Mouse (Mus musculus): Measurements from ENCODE around the gene Rbfox3.

The Rbfox3 gene

DNA sequence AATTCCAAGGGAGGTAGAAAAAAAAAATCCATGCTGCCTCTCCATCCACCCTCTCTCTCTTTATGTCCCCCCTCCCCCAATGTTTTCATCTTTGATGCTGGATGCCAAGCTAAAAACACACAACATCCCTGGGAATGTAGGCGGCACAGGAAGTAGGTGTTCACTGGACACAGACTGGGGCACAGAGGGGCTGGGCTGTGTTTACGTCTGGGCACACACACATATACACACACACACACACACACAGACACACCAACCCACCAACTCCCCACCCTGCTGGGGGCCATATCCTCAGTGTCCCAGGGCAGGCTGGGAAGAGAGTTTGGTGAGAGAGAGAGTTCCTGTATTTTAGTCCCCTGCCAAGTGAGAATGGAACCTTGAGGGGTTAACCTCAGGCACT is 417.9 kb downstream of the Rbfox3 start:
- no peak for DNase-seq

DNA sequence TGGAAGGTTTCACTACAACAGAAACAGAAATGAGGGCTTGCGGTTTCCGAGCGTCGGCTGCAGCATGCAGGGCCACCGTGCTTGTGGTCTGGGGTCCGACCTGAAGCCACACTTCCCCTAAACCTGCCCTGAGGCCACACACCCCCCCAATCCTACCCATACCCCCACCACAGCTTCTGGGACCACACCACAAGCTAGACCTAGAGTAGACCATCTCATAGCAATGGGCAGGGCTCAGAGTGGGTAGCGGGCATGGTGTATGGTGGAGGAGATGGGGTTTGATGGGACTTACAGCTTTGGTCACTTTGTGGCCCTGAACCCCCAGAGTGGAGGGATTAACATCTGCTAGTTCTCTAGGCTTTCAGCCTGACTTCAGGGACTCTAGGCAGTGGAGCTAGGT is 420.2 kb downstream of the Rbfox3 start:
- no peak for DNase-seq

DNA sequence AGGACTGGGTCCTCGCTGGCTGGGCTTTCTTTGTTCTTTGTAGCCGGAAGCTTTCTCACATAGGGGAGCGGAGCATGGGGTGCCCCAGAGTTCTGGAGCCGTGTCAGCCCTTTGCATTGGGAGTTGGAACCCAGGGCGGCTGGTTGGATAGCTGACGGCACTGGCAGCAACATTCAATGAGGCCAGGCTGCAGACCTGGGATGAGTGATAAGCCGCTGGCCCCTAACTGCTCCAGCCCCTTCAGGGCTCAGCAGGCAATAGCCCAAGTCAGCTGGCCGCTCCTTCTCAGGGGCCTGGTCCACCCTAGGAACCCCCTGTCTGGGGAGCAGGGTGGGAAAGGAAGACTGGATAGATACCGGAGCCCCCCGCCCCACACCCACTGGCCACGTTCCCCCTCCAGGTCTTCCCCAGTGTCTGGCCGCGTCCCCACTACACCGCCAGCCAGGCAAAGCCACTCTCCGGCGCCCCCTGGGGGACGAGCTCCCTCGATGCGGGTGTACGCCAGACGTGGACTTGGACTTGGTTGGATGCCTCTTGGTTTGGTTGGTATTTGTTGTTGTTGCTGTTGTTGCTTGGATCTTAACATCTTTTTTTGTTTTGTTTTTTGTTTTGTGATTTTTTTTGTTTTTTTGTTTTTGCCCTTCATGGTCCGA is 420.7 kb downstream of the Rbfox3 start:
- DNase-seq, result peak; percentile 81

DNA sequence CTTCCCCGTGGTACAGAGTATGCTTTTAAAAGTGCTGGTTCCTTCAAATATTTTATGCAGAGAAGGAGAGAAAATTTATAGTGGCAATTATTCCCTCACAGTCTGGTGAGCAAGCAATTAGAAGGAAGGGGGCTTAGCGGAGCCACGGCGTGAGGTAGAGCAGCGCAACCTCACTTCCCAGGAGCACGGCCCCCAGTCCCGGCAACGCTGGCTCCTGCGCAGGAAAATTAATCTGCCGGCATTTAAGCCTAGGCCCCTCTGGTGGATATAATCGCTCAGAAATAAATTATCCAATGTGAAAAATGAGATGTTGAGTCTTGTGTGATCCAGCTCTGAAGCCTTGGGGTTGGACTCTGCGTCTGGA is 422.5 kb downstream of the Rbfox3 start:
- DNase-seq, result no peak

DNA sequence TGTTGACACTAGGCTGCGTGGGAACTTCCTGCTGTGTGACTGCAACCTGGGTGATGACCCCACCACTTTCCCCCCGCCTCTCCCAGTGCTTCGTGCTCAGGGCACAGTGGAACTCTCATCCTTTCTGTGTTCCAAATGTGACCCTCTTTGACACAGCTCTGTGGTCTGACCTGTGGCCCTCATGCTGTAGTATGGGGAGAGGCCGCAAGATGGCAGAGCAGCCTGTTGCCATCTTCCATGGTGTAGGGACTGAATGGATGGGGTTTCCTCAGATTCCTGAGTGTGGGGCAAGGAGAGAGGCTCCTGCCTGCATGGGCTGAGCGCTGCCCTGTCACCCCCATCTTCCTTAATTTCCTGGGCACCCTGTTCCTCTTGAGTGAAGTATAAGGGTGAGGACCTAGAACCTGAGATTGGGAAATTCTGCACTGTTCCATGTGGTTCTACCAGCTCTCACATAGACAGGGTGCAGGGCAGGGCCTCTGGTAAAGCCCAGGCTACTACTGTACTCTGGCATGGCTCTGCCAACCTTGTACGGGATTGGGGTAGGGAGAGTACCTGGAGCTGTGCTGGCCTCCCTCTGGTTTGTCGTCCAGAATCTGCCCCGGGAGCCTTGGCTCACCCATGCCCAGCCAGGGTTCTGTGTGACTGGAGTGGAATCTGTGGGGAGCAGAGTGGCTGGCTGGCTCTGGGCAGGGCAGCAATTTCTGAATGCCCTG is 423.0 kb downstream of the Rbfox3 start:
- no peak for DNase-seq

DNA sequence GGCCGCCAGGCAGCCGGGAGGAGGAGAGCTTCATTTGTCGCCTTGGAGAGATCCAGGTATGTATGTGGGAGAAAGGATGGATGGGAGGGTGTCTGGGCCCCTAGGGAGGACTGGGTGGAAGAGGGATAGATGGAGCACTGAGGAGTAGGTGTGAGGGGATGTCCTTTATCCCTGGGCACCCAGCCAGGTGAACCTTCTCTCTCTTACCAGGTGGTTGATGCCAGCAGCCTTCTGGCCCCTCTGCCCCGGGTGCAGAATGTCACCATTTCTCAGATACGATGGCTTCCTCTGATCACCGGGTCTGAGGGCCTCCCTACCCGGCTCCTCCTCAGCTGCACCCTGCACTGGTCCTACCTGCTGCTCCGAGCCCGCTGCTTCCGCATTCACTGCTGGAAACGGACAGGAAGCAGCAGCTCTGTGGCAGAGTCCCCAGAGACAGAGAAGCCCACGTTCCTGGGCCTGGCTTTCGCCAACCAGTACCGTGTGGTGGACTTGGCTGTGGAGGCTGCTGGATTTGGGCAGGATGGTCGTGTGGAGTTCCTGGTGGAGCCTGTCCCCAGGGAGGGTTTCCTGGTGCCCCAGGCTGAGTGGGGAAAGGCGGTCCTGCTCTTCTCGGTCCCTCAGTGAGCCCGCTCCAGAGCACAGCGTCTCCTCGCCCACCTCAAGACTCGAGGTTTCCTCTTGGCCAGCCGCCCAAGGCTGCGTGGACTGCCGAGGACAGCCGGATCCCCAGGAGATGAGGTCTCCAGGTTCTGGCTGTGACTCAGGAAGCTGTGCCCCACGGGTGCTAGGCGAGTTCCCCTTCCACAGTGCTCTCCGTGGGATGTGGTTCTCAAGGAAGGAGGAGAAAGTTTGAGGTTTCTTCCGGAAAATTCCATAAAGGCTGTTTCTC is 424.3 kb downstream of the Rbfox3 start:
- DNase-seq, result no peak

DNA sequence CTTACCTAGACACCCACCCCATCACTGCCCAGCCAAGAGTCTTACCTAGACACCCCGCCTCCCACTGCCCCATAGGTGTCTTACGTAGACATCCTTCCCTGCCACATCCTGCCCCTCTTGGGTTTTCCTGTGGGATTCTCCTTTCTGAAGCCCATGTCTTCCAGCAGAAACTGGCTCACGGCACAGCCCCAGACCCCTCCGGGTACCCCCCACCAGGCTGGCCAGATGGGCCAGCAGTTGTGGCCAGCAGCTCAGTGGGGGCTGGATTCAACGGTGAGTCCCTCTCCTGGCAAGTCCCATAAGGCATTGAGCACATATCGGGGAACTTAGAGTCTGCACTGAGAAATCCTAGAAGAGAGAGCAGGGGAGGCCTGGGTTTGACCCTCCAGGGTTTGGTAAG is 425.1 kb downstream of the Rbfox3 start:
- DNase-seq, result no peak

DNA sequence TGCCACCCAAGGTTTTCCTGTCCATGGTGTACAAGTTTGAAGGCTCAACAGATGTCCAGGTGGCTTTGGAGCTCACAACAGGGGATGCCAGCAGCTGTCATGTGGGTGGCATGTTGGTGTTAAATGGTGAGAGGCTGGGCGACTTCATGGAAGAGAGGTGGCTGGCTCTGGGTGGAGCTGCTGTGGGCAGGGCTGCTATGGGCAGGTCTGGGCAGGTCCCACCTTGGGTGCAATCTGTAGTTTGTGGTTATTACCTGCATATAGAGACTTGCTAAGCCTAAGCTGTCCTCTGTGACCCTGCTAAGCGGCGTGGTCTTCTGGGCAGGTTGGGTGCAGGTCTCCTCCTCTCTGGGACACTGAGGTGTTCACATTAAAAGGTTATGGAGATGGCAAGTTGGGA is 425.6 kb downstream of the Rbfox3 start:
- no peak for DNase-seq

DNA sequence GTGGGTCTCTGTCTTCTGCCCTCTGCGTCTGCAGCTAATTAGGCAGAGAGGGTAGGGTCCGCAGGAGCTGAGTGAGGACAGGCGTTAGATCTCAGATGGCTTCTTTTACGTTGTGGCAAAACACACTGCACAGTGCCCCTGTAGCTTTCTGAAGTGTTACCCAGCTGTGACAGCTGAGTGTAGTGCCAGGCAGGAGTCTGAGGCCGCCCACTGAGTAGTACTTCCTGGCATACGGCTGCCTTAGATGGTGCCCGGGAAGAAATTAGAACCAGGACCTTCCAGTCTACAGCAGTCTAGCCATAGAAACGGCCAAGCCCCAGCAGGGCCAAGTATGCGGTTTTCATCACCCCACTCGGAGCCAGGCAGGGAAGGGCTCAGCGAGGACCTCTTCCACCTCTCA is 426.1 kb downstream of the Rbfox3 start:
- DNase-seq, result no peak

DNA sequence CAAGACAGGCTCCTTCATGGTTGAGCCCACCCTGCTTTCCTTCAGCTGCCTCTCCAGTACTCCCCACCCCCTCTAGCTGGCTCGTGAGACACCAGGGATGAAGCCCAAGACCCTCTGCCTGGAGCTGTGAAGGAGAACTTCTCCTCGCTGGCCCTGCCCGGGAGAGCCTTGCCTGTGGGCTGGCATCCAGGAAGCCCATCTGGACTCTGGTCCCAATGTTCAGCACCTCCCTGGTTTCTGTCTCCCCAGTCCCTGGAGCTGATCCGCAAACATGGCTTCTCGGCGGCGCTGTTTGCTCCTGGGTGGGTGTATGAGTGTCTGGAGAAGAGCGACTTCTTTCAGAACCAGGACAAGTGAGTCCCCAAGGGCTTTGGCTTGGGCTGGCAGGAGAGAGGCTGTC is 427.2 kb downstream of the Rbfox3 start:
- DNase-seq, result no peak

DNA sequence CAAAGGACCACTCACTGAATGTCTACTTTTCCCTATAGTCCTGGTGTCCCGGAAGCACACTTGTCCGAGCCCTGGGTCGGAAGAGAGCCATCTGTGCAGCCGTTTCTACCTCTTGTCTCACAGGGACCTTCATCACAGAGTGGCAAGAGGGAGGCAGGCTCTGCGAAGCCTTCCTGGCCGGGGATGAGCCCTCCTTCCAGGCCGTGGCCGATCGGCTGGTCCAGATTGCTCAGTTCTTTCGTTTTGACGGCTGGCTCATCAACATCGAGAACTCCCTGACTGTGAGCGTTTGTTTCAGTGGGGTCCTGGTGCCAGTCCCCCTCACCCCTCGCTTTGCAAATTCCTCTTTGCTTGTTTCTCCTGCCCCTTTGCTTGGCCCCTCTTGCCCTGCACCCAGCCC is 429.6 kb downstream of the Rbfox3 start:
- DNase-seq, result no peak

DNA sequence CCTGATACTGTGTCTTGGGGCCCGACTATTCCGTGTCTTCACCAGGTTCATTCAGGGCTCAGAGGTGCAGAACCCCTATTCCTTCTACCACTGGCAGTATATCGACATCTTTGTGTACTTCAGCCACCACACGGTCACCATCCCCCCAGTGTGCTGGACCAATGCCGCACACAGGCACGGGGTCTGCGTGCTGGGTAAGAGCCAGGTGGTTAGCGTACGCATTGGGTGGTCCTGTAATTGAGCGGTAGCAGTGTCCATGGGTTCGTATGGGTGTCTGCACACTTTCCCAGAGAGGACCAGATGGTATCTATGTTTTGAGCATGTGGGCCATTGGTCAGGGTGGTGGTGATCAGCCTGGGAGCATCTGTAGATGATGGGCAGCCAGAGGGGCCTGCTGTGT is 430.2 kb downstream of the Rbfox3 start:
- DNase-seq, result no peak

DNA sequence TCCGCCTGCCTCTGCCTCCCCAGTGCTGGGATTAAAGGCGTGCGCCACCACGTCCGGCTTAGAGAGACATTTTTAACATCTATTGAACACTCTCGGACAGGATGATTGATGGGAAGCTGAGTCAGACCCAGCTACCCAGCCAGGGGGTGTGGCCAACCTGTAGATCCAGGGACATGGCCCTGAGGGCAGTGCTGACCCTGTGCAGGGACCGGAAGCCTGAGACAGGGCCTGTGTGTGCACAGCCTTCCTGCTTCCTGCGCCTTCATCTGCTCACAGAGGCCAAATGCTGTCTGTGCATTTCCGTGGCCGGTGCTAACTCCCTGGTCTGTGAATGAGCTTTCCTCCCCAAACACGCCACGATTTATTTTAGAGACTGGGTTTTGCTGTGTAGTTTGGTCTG is 431.6 kb downstream of the Rbfox3 start:
- peak; percentile 43 for DNase-seq

DNA sequence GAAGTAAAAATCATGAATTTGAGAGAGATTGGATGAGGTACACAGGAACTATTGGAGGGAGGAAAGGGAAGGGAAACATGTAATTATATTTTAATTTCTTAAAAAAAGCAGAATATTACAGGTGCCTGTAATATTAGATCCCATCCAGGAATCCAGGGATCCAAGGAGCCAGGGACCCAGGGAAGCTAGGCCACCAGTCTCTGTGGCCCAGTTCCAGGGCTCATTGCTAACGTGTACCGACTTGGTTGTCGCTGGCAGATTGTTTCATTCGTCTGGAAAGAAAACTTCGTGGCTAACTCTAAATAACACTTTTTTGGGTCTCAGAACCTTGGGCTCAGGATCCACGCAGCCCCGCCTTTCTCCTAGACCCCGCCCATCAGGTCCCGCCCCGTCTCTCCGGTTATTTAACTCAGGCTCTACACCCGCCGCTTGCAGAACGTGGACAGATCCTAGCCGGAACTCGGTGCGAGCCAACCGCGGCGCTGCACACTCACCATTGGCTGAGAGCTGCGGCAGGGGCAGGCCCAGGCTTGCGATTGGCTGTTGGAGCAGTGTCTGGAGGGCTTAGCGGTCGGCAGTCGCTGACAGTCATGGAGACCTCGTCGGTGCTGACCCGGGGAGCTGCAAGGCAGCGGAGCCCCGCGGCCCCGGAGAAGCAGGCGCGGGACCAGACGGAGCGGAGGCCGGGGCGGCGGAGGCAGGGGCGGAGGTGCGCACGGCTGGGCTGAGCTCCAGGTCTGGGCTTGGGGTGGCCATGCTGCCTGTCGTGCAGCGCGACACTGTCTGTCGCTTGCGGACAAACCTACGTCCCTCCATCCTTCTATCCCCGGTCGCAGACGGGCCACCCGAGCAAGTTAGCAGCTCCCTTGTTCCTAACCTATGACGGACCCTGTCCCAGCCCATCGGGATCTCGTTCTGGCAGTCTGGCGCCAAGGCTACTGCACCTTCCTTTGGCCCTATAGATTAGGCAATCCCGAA is 434.7 kb downstream of the Rbfox3 start, which contains the start of gene Engase:
Gene Engase (plus strand): TSS at position 434 of the 978 bp plus-strand sequence.
- peak; percentile 96 for DNase-seq

DNA sequence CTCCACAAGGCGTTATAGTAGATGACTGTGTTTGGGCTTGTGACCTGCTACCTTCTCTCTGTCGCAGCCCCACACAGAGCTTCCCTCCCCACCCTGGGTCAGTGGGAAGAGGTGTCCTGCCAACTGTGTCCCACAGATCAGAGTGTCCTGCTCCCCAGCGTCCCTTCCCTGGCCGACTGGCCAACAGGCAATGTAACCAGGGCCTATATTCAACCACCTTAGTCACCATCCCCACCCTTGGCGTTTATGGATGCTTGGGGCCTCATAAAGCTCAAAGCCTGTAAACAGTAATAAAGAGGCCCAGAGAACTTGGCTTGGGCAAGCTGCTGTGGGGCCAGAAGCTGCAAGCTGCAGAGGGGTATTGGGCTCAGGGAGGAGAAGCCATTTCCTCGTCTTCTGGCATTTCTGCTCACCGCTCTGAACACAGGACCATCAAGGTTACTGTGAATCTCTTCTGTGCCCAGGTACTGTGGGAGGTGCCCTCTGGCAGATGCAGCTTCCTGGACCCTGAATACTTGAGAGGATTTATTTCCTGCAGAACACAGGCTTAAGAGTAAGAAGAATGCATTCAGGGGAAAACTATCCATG is 435.8 kb downstream of the Rbfox3 start:
- no peak for DNase-seq

DNA sequence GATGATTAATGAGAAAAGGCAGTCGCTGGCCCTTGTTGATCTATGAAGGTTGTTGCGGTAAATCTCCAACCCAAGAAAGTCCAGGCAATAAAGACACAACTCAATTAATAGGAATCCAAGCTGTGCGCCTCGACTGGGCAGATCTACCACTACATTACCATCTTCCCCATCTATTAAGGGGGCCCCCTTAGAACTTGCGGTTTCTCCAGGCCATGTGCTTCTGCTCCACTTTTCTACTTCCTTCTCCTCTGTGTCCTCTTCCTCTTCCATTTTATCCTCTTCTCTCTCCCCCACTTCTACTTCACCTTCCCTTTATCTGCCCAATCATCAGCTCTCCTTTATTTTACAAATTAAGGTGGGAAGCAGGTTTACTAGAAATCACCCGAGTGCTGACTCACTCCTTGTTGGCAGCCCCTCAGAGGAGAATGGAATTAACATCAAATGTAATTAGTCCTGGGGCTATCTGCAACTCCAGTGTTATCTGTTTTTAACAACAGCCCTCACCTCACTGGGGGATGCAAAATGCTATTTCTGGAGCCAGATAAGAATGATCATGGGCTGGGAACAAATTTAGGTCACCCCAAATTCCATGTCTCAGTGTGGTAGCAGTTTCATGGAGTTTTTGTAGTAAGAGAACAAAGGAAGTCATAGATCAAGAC is 437.4 kb downstream of the Rbfox3 start:
- no peak for DNase-seq

DNA sequence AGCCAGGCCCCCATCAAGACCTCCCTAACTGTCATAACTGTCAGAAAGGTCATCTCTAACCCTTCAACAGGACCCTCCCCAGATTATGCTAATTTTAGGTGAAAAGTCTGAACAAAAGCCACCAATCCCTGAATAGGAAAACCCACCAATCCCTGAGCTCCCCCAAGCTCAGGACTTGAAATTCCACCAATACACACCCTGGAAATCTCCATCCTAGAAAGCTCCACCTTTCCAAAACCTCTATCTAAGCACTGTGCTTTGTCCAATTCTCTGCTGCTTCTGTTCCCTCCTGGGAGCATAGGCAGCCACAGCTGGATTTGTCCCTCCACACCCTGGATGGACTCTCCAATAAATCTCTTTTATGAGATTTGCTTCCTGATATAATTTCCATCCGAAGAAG is 438.2 kb downstream of the Rbfox3 start:
- no peak for DNase-seq

DNA sequence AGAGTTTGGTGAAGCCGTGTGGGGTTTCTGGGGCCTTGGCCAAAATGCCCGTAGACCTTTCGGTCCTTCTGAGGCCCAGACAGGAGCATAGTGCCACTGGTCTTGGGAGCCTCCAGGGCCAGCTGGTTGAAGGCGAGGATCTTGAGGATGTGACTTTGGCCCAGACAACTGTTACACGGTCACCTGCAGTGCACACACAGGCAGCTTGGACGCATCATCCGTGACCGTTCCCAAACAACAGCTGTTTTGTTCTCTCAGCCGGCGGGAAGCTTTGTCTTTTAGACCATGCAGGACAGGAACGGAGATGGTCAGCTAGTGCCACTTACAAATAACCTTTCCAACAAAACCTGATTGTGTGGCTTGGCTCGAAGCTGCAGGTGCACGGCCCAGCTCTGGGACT is 439.7 kb downstream of the Rbfox3 start:
- DNase-seq, result no peak

DNA sequence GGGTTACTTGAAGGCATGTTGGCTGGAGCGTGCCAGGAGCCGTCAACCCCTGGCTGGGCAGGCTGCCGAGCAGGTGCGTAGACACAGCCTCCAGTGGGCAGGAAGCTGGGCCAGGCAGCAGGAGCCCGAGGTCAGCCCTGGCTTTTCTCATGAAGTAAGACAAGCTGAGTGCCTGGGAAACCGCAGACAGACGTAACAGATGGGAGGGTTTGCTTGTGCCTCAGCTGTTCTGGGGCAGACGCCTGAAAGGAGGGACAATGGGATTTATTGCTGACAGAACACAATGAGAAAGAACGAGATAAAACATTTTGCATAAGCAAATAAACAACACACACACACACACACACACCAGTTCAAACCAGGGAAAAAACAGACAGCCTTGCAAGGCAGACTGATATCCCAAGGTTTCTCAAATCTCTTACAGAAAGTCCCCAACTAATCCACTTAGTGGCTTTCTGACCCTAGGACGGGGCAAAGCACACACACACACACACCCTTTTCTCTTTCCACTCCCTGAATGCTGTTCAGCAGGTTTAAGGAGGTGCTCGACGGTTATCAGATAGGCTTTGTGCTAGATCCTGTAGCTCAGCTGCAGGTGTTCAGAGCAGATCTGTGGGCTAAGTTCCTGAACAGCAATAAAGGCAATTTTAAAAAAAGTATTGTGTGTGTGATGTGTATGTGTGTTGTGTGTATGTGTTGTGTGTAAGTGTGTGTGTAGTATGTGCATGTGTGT is 441.0 kb downstream of the Rbfox3 start:
- DNase-seq, result peak; percentile 37

DNA sequence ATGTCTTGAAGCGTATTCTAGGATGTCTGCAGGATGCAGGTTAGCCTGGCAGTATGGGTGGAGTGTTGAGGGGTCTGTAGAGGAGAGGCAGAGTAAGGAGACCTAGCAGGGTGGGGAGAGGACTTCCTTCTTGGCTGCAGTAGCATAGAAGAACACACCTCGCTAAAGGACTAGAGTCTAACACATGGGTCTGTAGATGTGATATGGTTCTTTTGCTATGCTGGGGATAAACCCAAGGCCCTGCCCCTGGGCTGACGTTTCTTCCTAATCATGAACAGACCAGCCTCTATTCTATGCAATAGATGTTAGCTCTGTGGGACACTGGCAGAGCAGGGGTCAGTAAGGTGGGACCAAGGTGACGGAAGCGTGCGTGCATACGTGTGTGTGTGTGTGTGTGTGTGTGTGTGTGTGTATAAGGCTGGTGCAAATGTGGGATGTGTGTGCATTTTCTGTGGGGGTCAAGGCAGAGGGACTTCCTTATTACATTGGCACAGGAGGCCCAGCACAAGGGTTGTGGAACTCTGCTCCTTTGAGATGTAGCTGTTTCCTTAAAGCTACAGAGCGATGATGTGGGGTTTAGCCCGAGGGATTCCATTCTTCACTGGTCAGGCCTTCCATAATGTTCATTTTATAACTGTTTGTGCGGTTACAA is 441.8 kb downstream of the Rbfox3 start:
- DNase-seq, result no peak
